Mouse (Mus musculus): ENCODE measurements around the gene Disc1.
A peak's percentile ranks its signal among the peaks of the same experiment; 100 is the strongest.

Disc1 gene

DNA sequence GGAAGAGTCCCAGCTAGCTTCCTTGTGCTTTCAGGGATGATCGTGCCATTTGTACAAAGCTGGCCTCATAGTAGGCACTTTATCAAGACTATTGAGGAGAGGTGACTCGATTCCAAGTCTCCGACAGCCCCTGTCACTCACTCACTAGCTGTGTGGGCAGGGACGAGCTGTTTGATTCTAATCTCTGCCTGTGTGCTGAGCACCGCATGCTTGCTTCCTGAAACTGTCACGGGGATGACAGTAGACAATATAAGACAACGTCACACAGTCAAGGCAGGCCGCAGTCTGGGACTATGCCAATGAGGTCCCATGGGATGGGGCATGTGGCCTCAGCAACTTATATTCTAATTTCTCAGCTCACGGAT lies 13.6 kb downstream of the Disc1 start:
- DNase-seq (ENCODE audit: low spot score) = no peak

DNA sequence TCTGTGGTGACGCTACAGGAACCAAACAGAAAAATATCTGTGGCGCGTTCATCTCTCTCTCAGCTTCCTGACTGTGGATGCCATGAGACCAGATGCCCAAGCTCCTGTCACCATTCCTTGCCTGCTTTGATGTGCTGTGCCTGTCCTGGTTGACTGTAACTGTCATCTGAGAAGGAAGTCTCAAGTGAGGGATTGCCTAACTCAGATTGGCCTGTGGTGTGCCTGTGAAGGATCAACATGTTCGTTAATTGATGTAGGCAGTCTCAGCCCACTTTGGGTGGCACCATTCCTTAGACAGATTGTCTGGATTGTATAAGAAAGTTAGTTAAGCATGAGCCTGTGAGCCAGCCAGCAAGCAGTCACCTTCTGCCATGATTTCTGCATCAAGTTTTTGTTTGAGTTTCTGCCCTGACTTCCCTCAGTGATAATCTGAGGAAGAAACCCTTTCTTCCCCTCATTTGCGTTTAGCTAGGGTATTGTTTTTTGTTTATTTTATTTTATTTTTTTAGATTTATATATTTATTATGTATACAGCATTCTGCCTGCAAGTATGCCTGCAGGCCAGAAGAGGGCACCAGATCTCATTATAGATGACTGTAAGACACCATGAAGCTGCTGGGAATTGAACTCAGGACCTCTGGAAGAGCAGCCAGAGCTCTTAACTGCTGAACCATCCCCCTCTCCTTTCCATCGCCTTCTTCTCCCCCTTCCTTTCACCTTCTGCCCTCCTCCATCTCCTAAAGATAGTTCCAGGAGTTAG lies 14.3 kb downstream of the Disc1 start:
- DNase-seq (ENCODE audit: low spot score) = no peak

DNA sequence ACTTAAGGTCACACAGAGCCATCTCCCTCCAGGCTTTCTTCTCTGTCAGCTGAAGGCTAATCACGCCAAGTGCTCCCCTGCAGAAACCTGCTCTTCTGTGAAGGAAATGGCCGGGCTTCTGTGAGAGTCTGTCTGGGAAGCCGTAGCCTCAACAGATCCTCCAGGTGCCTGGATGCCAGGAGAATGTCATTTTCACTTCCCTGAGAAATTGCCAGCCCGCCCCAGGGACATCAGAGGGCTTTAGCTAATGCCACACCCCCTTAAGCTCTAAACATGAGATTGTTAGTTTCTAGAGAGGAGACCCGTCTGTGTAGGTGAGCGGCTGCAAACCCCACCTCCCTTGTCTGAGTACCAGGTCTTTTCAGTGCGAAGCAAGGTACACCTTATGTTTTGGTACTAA lies 15.3 kb downstream of the Disc1 start:
- no peak for DNase-seq (ENCODE audit: low spot score)

DNA sequence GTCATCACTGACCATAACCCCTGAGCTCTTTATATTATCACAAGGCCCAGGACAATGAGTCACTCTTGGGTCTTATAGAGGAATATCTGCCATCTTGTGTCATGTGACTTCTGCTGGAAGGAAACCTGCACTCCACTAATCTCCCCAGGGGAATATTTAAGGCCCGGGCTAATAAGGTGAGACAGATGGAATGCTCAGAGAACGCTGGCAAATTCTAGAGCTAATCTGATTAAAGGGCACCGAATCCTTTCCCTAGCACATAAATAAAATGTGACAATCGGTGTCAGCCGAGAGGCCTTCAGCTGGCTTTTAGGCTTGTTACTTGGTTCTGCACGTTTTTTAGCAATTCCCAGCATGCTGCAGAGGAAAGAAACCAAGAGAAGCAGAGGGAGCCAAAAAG lies 15.7 kb downstream of the Disc1 start:
- DNase-seq (ENCODE audit: low spot score) = no peak

- no peak for DNase-seq (ENCODE audit: low spot score)
Observed at GRCm38 (mm10) chr8:125074141-125074540, 20.1 kb downstream of the Disc1 start.

DNA sequence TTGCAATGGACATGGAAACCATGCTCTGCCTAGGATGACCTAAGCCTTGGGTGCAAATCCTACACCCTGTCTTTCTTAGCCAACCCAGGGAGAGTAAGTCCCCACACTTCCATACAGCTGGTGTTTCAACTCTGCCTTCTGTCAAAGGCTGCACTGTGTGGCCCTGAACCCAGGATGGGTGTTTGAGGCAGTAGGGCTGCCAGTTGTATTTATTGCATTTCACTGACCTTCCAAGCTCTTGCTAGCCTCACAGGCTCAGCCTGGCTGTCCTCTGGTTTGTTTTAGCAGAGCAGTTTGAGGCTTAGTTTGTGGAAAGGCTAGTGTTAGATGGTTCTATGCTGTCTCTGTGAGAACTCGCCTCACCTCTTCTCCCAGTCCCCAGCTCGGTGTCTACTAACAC lies 20.6 kb downstream of the Disc1 start:
- DNase-seq (ENCODE audit: low spot score) = no peak

- no peak for DNase-seq (ENCODE audit: low spot score)
Observed at GRCm38 (mm10) chr8:125075389-125075788, 21.4 kb downstream of the Disc1 start.

DNA sequence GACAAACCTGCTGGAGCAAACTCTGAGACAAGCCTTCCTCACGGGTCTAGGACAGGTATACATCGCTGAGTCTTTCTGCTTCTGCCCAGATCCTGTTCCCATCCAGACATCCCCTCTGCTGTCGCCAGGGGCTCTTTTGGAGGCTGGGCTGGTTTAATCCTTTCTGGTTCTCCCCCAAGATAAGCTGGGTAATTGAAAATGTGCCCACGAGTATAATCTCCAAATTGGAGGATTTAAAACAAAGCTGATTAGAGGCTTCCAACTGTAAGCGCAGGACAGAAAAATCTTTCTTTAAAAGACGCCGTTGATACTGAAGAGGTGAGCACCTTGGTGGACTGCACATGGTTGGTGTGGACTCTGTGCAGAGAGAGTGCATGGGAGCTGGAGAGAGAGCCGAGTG lies 23.3 kb downstream of the Disc1 start:
- no peak for DNase-seq (ENCODE audit: low spot score)

- peak; percentile 86 for DNase-seq (ENCODE audit: low spot score)
Observed at GRCm38 (mm10) chr8:125078771-125079384, 24.9 kb downstream of the Disc1 start.

GRCm38 (mm10) chr8:125080388-125081344 lies 26.7 kb downstream of the Disc1 start:
- DNase-seq (ENCODE audit: low spot score) = no peak

GRCm38 (mm10) chr8:125083746-125084145 lies 29.8 kb downstream of the Disc1 start:
- no peak for DNase-seq (ENCODE audit: low spot score)

GRCm38 (mm10) chr8:125084523-125084922 lies 30.5 kb downstream of the Disc1 start:
- DNase-seq (ENCODE audit: low spot score) = peak; percentile 54

- DNase-seq (ENCODE audit: low spot score) = no peak
Observed at GRCm38 (mm10) chr8:125090889-125091740, 37.1 kb downstream of the Disc1 start.

- no peak for DNase-seq (ENCODE audit: low spot score)
Observed at GRCm38 (mm10) chr8:125097140-125097539, 43.1 kb downstream of the Disc1 start.

- no peak for DNase-seq (ENCODE audit: low spot score)
Observed at GRCm38 (mm10) chr8:125098050-125098449, 44.1 kb downstream of the Disc1 start.

DNA sequence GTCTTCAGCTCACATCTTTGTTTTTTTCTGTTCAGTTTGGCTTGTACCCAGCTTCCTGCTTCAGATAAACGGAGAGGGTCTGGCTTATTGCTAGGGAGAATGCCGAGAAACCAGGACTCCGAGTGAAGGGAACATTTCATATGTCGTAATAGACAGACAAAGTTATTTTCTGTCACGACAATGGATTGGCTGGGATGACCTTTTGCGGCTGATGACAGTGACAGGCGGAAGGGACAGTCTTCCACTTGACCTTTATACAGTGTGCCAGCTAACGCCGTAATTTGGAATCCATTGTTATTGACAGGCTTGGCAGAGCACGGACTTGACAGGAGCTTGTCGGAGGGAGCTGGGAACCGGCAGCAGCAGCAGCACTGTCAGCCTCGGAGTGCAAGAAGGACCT lies 48.3 kb downstream of the Disc1 start:
- no peak for DNase-seq (ENCODE audit: low spot score)

- no peak for DNase-seq (ENCODE audit: low spot score)
Observed at GRCm38 (mm10) chr8:125113171-125113570, 59.2 kb downstream of the Disc1 start.

- no peak for DNase-seq (ENCODE audit: low spot score)
Observed at GRCm38 (mm10) chr8:125113831-125114230, 59.8 kb downstream of the Disc1 start.

DNA sequence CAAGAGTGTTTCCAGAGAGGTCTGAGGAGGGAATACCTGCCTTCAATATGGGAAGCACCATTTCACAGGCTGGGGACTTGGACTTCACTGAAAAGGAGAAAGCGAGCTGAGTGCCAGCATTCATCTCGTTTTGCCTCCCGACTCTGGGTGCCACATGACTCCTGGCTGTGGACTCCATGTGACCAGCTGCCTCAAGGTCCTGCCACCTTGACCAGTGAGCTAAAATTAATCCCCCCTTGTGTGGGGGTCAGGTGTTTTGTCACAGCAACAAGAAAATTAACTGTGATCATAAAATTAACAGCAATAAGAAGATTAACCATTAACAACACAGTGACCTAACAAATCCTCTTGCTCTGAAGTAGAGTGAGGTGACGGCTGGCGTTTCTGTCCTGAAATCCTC lies 61.3 kb downstream of the Disc1 start:
- no peak for DNase-seq (ENCODE audit: low spot score)

DNA sequence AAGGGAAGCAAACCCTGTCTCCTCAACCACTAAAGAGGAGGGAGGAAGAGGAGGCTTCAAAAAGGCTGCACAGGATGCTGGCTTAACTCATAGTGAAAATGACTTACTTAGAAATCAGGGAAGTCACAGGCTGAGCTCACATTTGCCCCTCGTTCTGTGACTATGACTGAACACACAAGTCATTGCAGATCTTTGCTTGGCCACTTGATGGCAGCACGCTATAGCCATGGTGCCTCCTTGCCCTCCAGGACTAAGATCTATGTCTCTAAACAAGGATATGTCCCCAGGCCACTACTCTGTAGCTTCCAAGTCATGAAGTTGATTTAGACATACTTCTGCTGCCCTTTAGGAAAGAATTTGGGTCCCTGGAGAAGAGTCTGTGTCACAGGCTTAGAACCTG lies 62.6 kb downstream of the Disc1 start:
- DNase-seq (ENCODE audit: low spot score) = peak; percentile 68

DNA sequence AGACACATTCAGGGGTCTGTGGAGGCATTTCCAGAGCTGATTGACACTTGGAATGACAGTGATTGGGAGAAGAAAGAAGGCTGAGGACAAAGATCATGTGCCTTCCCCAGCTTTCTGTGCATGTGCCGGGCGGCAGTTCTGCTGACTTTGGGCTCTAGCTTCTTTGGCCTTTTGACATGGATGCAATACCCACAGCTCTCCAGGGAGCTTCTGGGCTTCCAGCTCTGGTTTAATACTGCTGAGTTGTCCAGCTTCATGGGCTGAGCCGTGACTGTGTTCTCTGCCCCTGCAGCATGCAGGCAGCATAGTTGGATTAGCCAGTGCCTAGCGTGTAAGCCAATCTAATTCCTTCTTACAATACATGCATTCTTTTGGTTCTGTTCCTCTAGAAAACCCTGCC lies 72.5 kb downstream of the Disc1 start:
- no peak for DNase-seq (ENCODE audit: low spot score)

GRCm38 (mm10) chr8:125127621-125128020 lies 73.6 kb downstream of the Disc1 start:
- no peak for DNase-seq (ENCODE audit: low spot score)

All from layer of hippocampus, adult 9-10 months (tissue).